In genomic region chr6:115853091-115853813, GRCm38 (mm10) we compare ENCODE assay signal across 8 mouse cellular contexts. TPM values are rescaled to one million over a fixed set of nuclear protein-coding genes. Genes with fewer than 3 reads are reported as not detected.
DNase-seq lines count a peak whose midpoint lies in the region; ATAC-seq and TF ChIP-seq lines count a peak whose summit lies in the region.

Gene Mbd4 (minus strand): TSS chr6:115853371.
Gene Ift122 (plus strand): TSS chr6:115853470.

- 0 out of 2 replicates have a peak, but pooled peaks cover 8% of the 10 kb centered on the region for H3K4me1 ChIP-seq in hindbrain, postnatal 0 days (ENCODE audit: insufficient read depth, low read length)

- no peaks in the 10 kb centered on the region for H3K36me3 ChIP-seq in hindbrain, postnatal 0 days (ENCODE audit: insufficient read depth, low read length)

- H3K9ac ChIP-seq in hindbrain, postnatal 0 days (replicated peaks; ENCODE audit: low read length), result peak within 1 kb of the TSS; percentile 47

- peak within 1 kb of the TSS; percentile 90 for H3K4me3 ChIP-seq in gastrocnemius, adult 2 months
- H3K4me3 ChIP-seq in hindbrain, postnatal 0 days (ENCODE audit: low read length), result peak within 1 kb of the TSS; percentile 66
- H3K4me3 ChIP-seq in left cerebral cortex, adult 2 months, result peak within 1 kb of the TSS; percentile 56

- peak; percentile 100 for DNase-seq in ZHBTc4 (ENCODE audit: low read depth, low spot score)
- DNase-seq in gastrocnemius, adult 2 months, result peak; percentile 99
- DNase-seq in hindbrain, postnatal 0 days (ENCODE audit: low spot score), result peak; percentile 100
- DNase-seq in left cerebral cortex, adult 2 months (ENCODE audit: extremely low spot score in 1 of 2, low spot score in 2 of 2), result peak; percentile 97 to 99
- DNase-seq in right cerebral cortex, adult 2 months (ENCODE audit: low spot score in 2 of 2), result peak; percentile 98 to 99
- DNase-seq in urinary bladder, postnatal 14 days (ENCODE audit: low spot score), result peak; percentile 98

- no peaks in the 10 kb centered on the region for H3K9me3 ChIP-seq in hindbrain, postnatal 0 days (ENCODE audit: low read length)

- H3K27me3 ChIP-seq in hindbrain, postnatal 0 days (ENCODE audit: insufficient read depth, low read length), result no peaks in the 10 kb centered on the region

- peak; percentile 48 for TF ChIP-seq CTCF in gastrocnemius, adult 2 months (IDR thresholded peaks at IDR 0.05)
- peak; percentile 50 for TF ChIP-seq CTCF in hindbrain, postnatal 0 days (IDR thresholded peaks at IDR 0.05; ENCODE audit: low read depth)
- peak; percentile 46 for TF ChIP-seq CTCF in left cerebral cortex, adult 2 months (IDR thresholded peaks at IDR 0.05)

- H3K4me2 ChIP-seq in hindbrain, postnatal 0 days (ENCODE audit: low read depth, low read length), result peak within 1 kb of the TSS; percentile 82

- ATAC-seq in common myeloid progenitor, adult 5-6 weeks (replicated peaks; ENCODE audit: low read depth, poor library complexity, severe bottlenecking), result peak; percentile 96
- ATAC-seq in hindbrain, postnatal 0 days, result peak; percentile 99
- ATAC-seq in megakaryocyte, adult 5-6 weeks (ENCODE audit: poor library complexity, severe bottlenecking), result peak; percentile 99

- peak within 1 kb of the TSS; percentile 84 for H3K27ac ChIP-seq in gastrocnemius, adult 2 months
- peak within 1 kb of the TSS; percentile 86 for H3K27ac ChIP-seq in hindbrain, postnatal 0 days
- peak within 1 kb of the TSS; percentile 86 for H3K27ac ChIP-seq in left cerebral cortex, adult 2 months

- intact Hi-C loops in gastrocnemius, adult 2 months (cut with DNase I), result no loop called here
- intact Hi-C loops in left cerebral cortex, adult 2 months (cut with DNase I), result loop anchor here (2.0 to 5.0 kb wide), 2 partner anchors 38 to 139 kb away; no protein-coding TSS in a partner anchor

- under 1% methylated on average over 51 of the region's 51 CpGs for WGBS in hindbrain, postnatal 0 days

RNA-seq across cellular contexts. Expression of gene Mbd4, which starts in this region (rescaled TPM):
- total RNA-seq in common myeloid progenitor, adult 5-6 weeks (2017), result 21.2 and 23.2 TPM in 2 replicates
- under 1 TPM; 0.75 to 0.77 TPM for total RNA-seq in gastrocnemius, adult 2 months (2021)
- total RNA-seq in hindbrain, postnatal 0 days (2014; rRNA removed), result 2.9 and 3.8 TPM in 2 replicates
- 5.6 and 6.5 TPM in 2 replicates for polyA plus RNA-seq in hindbrain, postnatal 0 days (2015; fragmentation: Nextera tagmentation; extraction: Ambion mirVana)
- 1 to 10 TPM; 8.5 TPM for total RNA-seq in left cerebral cortex, adult 2 months (2021)
- 9.1 and 10.9 TPM in 2 replicates for total RNA-seq in megakaryocyte, adult 5-6 weeks (2015)
- total RNA-seq in megakaryocyte, adult 5-6 weeks (2017), result 19.9 and 21.3 TPM in 2 replicates

RNA-seq across cellular contexts. Expression of gene Ift122, which starts in this region (rescaled TPM):
- total RNA-seq in common myeloid progenitor, adult 5-6 weeks (2017), result 4.9 and 6.2 TPM in 2 replicates
- total RNA-seq in gastrocnemius, adult 2 months (2021), result 1 to 10 TPM; 4.9 to 5.1 TPM
- total RNA-seq in hindbrain, postnatal 0 days (2014; rRNA removed), result 29.3 and 29.4 TPM in 2 replicates
- polyA plus RNA-seq in hindbrain, postnatal 0 days (2015; fragmentation: Nextera tagmentation; extraction: Ambion mirVana), result 19.2 and 19.7 TPM in 2 replicates
- 10 to 100 TPM; 31.1 to 32.7 TPM for total RNA-seq in left cerebral cortex, adult 2 months (2021)
- 1.1 and 3.3 TPM in 2 replicates for total RNA-seq in megakaryocyte, adult 5-6 weeks (2015)
- total RNA-seq in megakaryocyte, adult 5-6 weeks (2017), result 2.8 and 4.8 TPM in 2 replicates

Comparison
In these comparisons a context has a peak if more than half of its experiments do, and no peak if none do; other contexts are left out.
1. Peak in every context shown above with its lines: DNase-seq, ATAC-seq, H3K4me3 ChIP-seq and H3K27ac ChIP-seq.